ENCODE assay signal across 31 mouse cellular contexts in the genomic region with DNA sequence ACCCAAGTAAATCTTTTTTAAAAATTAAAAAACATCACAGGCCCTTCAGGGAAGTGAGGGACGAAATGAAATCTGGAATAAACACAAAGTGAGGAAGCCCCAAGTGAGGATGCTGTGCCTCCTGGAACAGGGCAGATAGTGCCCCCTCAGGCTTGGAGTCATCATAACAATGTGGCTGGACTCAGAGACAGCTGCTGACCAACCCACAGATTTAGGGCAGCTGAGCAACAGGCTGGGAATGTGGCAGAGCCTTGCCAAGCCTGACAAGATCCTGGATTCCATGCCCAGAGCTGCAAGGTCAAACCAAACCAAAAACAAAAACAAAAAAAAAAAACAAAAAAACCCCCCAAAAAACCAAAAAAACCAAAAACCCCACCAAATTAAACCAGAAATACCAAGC. TPM values are rescaled to one million over a fixed set of nuclear protein-coding genes. Genes with fewer than 3 reads are reported as not detected.
DNase-seq lines count a peak whose midpoint lies in the region; ATAC-seq lines count a peak whose summit lies in the region.
"Had no signal": no experiment of that assay in that cellular context is flagged by ENCODE, and none has a peak within 500 bp of the region (broad histone marks: within the 10 kb centered on the region; RNA-seq: fewer than 3 reads in every experiment).

No protein-coding gene starts in this region.

- ATAC-seq in megakaryocyte-erythroid progenitor cell, adult 5-6 weeks (replicated peaks; ENCODE audit: low FRiP score, low TSS enrichment, poor library complexity, severe bottlenecking) = no peak
- no peak for ATAC-seq in forebrain, embryonic 13.5 days
- ATAC-seq: forebrain, embryonic 15.5 days; intestine, postnatal 0 days had no signal

- peak; percentile 51 for DNase-seq in adrenal gland, adult 2 months
- DNase-seq in adrenal gland, postnatal 4 days (ENCODE audit: low spot score in 2 of 2) = no peak
- peak; percentile 57 for DNase-seq in 3T3-L1 (ENCODE audit: low read depth, low spot score)
- peak; percentile 60 for DNase-seq in Muller cell, postnatal 12 days (ENCODE audit: inconsistent ontology term)
- DNase-seq in adrenal gland, postnatal 25 days = peak; percentile 20
- DNase-seq in kidney, adult 11 months = no peak
- DNase-seq: cerebellum, adult 11 months; cerebellum, adult 2 months; cerebellum, adult 9-11 months; cerebellum, postnatal 25 days; gastrocnemius, postnatal 25 days; heart, adult 18-20 months; heart, postnatal 10 days; heart, postnatal 4 days; kidney, adult 8-10 months had no signal

- H3K4me2 ChIP-seq in forebrain, embryonic 13.5 days = no peak overlapping the region
- H3K4me2 ChIP-seq: embryonic facial prominence, embryonic 12.5 days; embryonic facial prominence, embryonic 15.5 days; forebrain, embryonic 15.5 days; heart, embryonic 12.5 days; heart, embryonic 15.5 days; hindbrain, embryonic 14.5 days had no signal

- H3K27ac ChIP-seq in forebrain, embryonic 13.5 days = no peak overlapping the region
- H3K27ac ChIP-seq: embryonic facial prominence, embryonic 12.5 days; embryonic facial prominence, embryonic 15.5 days; forebrain, embryonic 15.5 days; heart, embryonic 15.5 days; hindbrain, embryonic 14.5 days had no signal

- H3K9ac ChIP-seq in forebrain, embryonic 13.5 days = no peak overlapping the region
- H3K9ac ChIP-seq: embryonic facial prominence, embryonic 12.5 days; embryonic facial prominence, embryonic 15.5 days; forebrain, embryonic 15.5 days; heart, embryonic 12.5 days; heart, embryonic 15.5 days; hindbrain, embryonic 14.5 days had no signal

- WGBS in forebrain, embryonic 13.5 days = 97% methylated on average over 1 of the region's 1 CpGs

- H3K27me3 ChIP-seq in forebrain, embryonic 13.5 days = no peaks in the 10 kb centered on the region
- H3K27me3 ChIP-seq: embryonic facial prominence, embryonic 12.5 days; embryonic facial prominence, embryonic 15.5 days; forebrain, embryonic 15.5 days; heart, embryonic 12.5 days; heart, embryonic 15.5 days had no signal

- H3K36me3 ChIP-seq in forebrain, embryonic 13.5 days (ENCODE audit: poor library complexity, severe bottlenecking) = peaks cover 30% of the 10 kb centered on the region
- H3K36me3 ChIP-seq: embryonic facial prominence, embryonic 12.5 days; heart, embryonic 15.5 days had no signal

- H3K4me3 ChIP-seq in forebrain, embryonic 13.5 days = no peak overlapping the region
- H3K4me3 ChIP-seq: embryonic facial prominence, embryonic 12.5 days; embryonic facial prominence, embryonic 15.5 days; forebrain, embryonic 15.5 days; heart, embryonic 12.5 days; heart, embryonic 15.5 days had no signal

- H3K4me1 ChIP-seq in forebrain, embryonic 13.5 days = no peaks in the 10 kb centered on the region
- H3K4me1 ChIP-seq: embryonic facial prominence, embryonic 12.5 days; embryonic facial prominence, embryonic 15.5 days; forebrain, embryonic 15.5 days; heart, embryonic 12.5 days; heart, embryonic 15.5 days had no signal

- peaks cover 5% of the 10 kb centered on the region; the same call in 1 of the 2 replicates for H3K9me3 ChIP-seq in forebrain, embryonic 13.5 days (replicated peaks)
- H3K9me3 ChIP-seq: embryonic facial prominence, embryonic 12.5 days; embryonic facial prominence, embryonic 15.5 days; forebrain, embryonic 15.5 days; heart, embryonic 15.5 days had no signal

RNA-seq across cellular contexts. Expression of gene Mcm3ap, which starts 7.5 kb away (rescaled TPM):
- 10 to 100 TPM; 24.3 to 29.5 TPM for total RNA-seq in adrenal gland, adult 2 months (2021)
- 12.1 and 13.3 TPM in 2 replicates for polyA plus RNA-seq in adrenal gland, adult 2 months (2012; rRNA removed)
- 10 to 100 TPM; 46.5 to 47.3 TPM for total RNA-seq in adrenal gland, postnatal 4 days (2021)
- total RNA-seq in adrenal gland, postnatal 25 days (2021) = 39.4 and 40.8 TPM in 2 replicates
- total RNA-seq in megakaryocyte-erythroid progenitor cell, adult 5-6 weeks (2014; fragmentation: Nextera tagmentation) = 60.1 and 94.2 TPM in 2 replicates
- 63.5 and 87.7 TPM in 2 replicates for total RNA-seq in megakaryocyte-erythroid progenitor cell, adult 5-6 weeks (2017)
- 68.0 and 71.3 TPM in 2 replicates for polyA plus RNA-seq in forebrain, embryonic 13.5 days (2015; fragmentation: Nextera tagmentation; extraction: Ambion mirVana)

RNA-seq across cellular contexts. Expression of gene Ybey, which starts 7.7 kb away (rescaled TPM):
- total RNA-seq in adrenal gland, adult 2 months (2021) = 1 to 10 TPM; 2.5 to 2.8 TPM
- polyA plus RNA-seq in adrenal gland, adult 2 months (2012; rRNA removed) = 4.1 and 5.3 TPM in 2 replicates
- 1 to 10 TPM; 5.0 to 6.3 TPM for total RNA-seq in adrenal gland, postnatal 4 days (2021)
- total RNA-seq in adrenal gland, postnatal 25 days (2021) = 3.4 and 4.5 TPM in 2 replicates
- 5.4 and 5.5 TPM in 2 replicates for total RNA-seq in megakaryocyte-erythroid progenitor cell, adult 5-6 weeks (2014; fragmentation: Nextera tagmentation)
- 7.5 and 8.1 TPM in 2 replicates for total RNA-seq in megakaryocyte-erythroid progenitor cell, adult 5-6 weeks (2017)
- 7.8 and 7.9 TPM in 2 replicates for polyA plus RNA-seq in forebrain, embryonic 13.5 days (2015; fragmentation: Nextera tagmentation; extraction: Ambion mirVana)

RNA-seq across cellular contexts. Expression of gene 2610028H24Rik, which starts 12.4 kb away (rescaled TPM):
- total RNA-seq in adrenal gland, adult 2 months (2021) = not detected
- not detected in 2 replicates for polyA plus RNA-seq in adrenal gland, adult 2 months (2012; rRNA removed)
- total RNA-seq in adrenal gland, postnatal 4 days (2021) = not detected
- not detected in 2 replicates for total RNA-seq in adrenal gland, postnatal 25 days (2021)
- not detected in 2 replicates for total RNA-seq in megakaryocyte-erythroid progenitor cell, adult 5-6 weeks (2014; fragmentation: Nextera tagmentation)
- not detected in 2 replicates for total RNA-seq in megakaryocyte-erythroid progenitor cell, adult 5-6 weeks (2017)
- not detected in 2 replicates for polyA plus RNA-seq in forebrain, embryonic 13.5 days (2015; fragmentation: Nextera tagmentation; extraction: Ambion mirVana)
- total RNA-seq: common myeloid progenitor, adult 5-6 weeks; gastrocnemius, adult 8-10 months; heart, postnatal 4 days had no signal
- polyA plus RNA-seq: cerebellum, adult 2 months; embryonic facial prominence, embryonic 12.5 days; forebrain, embryonic 11.5 days; forebrain, embryonic 15.5 days; heart, embryonic 12.5 days; hindbrain, embryonic 11.5 days; hindbrain, embryonic 14.5 days; intestine, embryonic 14.5 days; intestine, postnatal 0 days had no signal

RNA-seq across cellular contexts. Expression of gene Pcnt, which starts 18.7 kb away (rescaled TPM):
- 10 to 100 TPM; 13.5 to 14.6 TPM for total RNA-seq in adrenal gland, adult 2 months (2021)
- 6.9 and 7.4 TPM in 2 replicates for polyA plus RNA-seq in adrenal gland, adult 2 months (2012; rRNA removed)
- 10 to 100 TPM; 30.3 to 31.5 TPM for total RNA-seq in adrenal gland, postnatal 4 days (2021)
- total RNA-seq in adrenal gland, postnatal 25 days (2021) = 22.2 and 23.9 TPM in 2 replicates
- 43.2 and 60.4 TPM in 2 replicates for total RNA-seq in megakaryocyte-erythroid progenitor cell, adult 5-6 weeks (2014; fragmentation: Nextera tagmentation)
- 58.8 and 71.6 TPM in 2 replicates for total RNA-seq in megakaryocyte-erythroid progenitor cell, adult 5-6 weeks (2017)
- polyA plus RNA-seq in forebrain, embryonic 13.5 days (2015; fragmentation: Nextera tagmentation; extraction: Ambion mirVana) = 14.8 and 15.0 TPM in 2 replicates

RNA-seq across cellular contexts. Expression of gene AC141477.1, which starts 21.0 kb away (rescaled TPM):
- total RNA-seq in adrenal gland, adult 2 months (2021) = not detected
- not detected in 2 replicates for polyA plus RNA-seq in adrenal gland, adult 2 months (2012; rRNA removed)
- not detected for total RNA-seq in adrenal gland, postnatal 4 days (2021)
- not detected in 2 replicates for total RNA-seq in adrenal gland, postnatal 25 days (2021)
- total RNA-seq in megakaryocyte-erythroid progenitor cell, adult 5-6 weeks (2014; fragmentation: Nextera tagmentation) = 4.1 TPM in 1 of 2 replicates, not detected in the other
- total RNA-seq in megakaryocyte-erythroid progenitor cell, adult 5-6 weeks (2017) = not detected in 2 replicates
- 2.1 TPM in 1 of 2 replicates, not detected in the other for polyA plus RNA-seq in forebrain, embryonic 13.5 days (2015; fragmentation: Nextera tagmentation; extraction: Ambion mirVana)
- total RNA-seq: ES-E14; gastrocnemius, adult 8-10 months; gastrocnemius, postnatal 25 days; heart, adult 18-20 months; heart, postnatal 10 days; heart, postnatal 4 days had no signal
- polyA plus RNA-seq: cerebellum, adult 2 months; embryonic facial prominence, embryonic 12.5 days; embryonic facial prominence, embryonic 15.5 days; forebrain, embryonic 11.5 days; gonadal fat pad, adult 2 months; heart, embryonic 12.5 days; heart, embryonic 15.5 days; hindbrain, embryonic 11.5 days; hindbrain, embryonic 14.5 days; intestine, embryonic 14.5 days; intestine, postnatal 0 days had no signal

Comparison
In these comparisons a context has a peak if more than half of its experiments do, and no peak if none do; other contexts are left out.
1. DNase-seq: peak in adrenal gland, adult 2 months (single experiment), 3T3-L1 (single experiment), Muller cell, postnatal 12 days (single experiment) and adrenal gland, postnatal 25 days (single experiment); none in adrenal gland, postnatal 4 days (0 of 2) and kidney, adult 11 months (single experiment).